Mouse (Mus musculus) myocyte (in vitro differentiated cells): ENCODE data around the gene Hebp1.

Experiments
- POLR2A ChIP-seq: IDR thresholded peaks from one replicate; pipeline ENCODE4 v1.6.1; 2011; ENCODE audit warnings: low read depth, mild to moderate bottlenecking, control low read depth, moderate library complexity; ENCODE audit not compliant: insufficient read length
- POLR2AphosphoS2 ChIP-seq: IDR thresholded peaks from one replicate; pipeline ENCODE4 v1.6.1; 2011; ENCODE audit warnings: low read depth, control low read depth; ENCODE audit not compliant: insufficient read length

- TF ChIP-seq POLR2A (no peak), POLR2AphosphoS2 (no peak)
These were observed 64.3 kb downstream of the Hebp1 start for GRCm38 (mm10) chr6:135133486-135133885.
